Mouse (Mus musculus) CD4-positive, CD25-positive, alpha-beta regulatory T cell, adult 4 months (primary cell): ENCODE results near the gene Slco4a1. TPM values are rescaled to one million over a fixed set of nuclear protein-coding genes. Genes with fewer than 3 reads are reported as not detected.

Experiments
- ATAC-seq: one replicate; pipeline ENCODE4 v1.8.0; 2017
- polyA plus RNA-seq, 2 experiments: library from polyadenylated mRNA; unstranded; fragments of 100-300 nt; shearing (Covaris generic); gene quantifications; one replicate each; pipeline ENCODE4 v1.2.1; 2017

Slco4a1 gene
- polyA plus RNA-seq, 2 experiments from 2014 or later = 0.31 to 1.1 TPM

DNA sequence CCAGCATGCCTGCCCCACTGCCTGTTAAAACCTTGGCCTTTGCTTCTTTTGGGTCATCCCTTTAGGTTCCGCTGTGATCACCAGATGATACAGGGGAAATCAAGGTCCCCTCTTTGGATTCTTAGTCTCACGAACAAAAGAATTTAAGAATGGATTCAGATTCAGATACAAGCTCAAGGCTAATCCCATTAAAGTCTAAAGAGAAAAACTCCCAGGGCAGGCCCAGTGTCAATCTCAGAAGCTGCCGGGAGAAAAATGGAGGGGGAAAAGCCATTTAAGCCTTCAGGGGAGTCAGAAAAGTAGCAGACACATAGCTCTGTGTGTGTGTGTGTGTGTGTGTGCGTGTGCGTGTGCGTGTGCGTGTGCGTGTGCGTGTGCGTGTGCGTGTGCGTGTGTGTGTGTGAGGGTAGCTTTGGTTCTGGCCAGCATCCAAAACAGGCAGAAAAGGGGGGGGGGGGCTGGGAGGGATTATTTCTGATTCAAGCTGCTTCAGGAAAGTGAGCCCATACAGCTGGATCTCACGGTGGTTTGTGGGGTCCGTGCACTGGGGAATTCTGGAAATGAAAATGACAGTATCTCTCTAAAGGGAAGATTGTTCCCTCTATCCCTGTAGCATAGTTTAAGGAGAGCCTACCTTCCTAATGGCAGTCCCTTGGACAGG, 52.5 kb downstream of the Slco4a1 start:
- ATAC-seq = no peak

DNA sequence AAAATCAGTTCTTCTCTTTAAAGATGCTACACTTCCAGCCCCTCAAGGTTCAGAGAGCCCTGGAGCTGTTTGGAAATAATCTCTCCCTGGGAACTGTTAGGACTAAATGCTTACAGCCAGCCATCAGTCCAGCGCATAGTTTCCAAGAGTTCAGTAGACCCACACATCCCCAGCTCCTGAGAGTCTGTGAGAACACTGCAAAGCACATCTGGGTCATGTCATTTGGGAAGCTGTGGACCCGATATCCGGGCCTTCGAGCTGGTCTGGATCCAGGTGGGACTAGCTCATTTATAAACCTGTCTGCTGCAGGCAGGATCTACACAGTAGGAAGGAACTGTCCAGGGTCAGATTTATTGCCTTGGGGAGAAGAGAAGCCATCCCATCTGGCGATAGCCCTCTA, 54.8 kb downstream of the Slco4a1 start:
- no peak for ATAC-seq

DNA sequence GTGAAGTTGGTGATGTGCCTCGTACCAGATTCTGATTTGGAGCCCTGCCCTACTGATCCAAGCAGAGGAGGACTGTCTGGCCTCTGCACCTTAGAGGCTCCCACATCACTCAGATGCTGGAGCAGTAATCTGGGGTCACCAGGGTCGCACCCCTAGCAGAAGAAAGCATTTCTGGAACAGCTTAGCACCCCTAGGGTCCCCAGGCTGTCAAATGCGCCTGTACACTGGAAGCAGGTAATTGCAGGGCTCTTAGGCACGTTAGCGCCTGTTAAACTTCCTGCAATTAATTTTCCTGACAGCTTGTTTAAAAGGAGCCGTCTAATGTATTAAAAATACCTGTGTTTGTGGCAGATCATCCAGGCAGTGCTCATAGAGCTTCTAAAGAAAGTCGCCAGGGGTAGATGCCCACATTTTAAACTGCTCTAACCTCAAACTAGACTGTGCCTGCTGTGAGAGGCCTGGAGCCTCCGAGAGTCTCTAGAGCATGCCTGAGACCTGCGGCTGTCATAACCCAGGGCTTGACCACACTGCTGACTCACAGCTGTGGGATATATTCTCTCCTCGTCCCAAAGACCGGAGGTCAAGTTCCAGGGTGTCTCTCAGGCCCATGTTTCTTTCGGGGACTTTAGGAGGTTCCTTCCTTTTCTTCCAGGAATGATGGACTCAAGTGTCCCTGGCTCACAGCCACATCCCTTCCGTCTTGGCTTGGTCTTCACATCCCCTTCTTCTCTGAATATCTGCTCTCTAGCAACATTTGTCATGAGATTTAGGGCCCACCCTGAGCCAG, 56.0 kb downstream of the Slco4a1 start:
- ATAC-seq = no peak

DNA sequence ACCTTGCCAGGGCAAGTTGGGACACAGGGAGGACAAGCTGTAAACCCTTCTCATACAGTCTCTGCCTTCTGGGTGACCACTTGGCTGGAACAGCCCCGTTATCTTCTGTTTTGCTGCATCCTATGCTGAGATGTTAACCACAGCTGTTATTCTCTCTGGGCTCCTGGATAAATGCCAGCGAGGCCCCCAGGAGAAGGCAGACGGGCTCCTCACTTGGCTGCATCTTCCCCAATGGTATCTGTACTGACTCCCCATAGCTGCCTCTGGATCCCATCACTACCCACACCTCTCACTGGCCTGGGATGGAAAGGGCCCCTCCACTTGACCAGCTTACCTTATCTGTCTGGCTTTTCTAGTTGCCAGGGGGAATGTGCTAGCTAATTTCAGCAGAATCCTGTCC, 57.0 kb downstream of the Slco4a1 start:
- ATAC-seq = no peak

DNA sequence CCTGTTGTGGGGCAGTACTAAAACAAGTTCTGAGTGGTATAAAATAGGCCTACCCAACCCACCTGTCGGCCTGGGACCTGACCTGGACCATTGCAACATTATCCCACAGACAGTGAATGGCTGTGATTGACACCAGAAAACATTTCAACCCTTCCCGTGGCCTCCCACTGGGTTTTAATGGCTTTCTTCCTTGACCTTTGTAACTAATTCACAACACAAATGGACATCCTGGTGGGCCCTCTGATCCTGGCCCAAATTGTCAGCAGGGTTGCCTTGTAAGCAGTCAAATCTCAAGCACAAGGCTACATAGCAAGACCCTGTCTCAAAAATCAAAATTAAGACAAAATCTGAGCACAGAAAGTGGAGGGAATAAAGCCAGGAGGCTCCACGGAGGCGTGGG, 57.8 kb downstream of the Slco4a1 start:
- no peak for ATAC-seq

DNA sequence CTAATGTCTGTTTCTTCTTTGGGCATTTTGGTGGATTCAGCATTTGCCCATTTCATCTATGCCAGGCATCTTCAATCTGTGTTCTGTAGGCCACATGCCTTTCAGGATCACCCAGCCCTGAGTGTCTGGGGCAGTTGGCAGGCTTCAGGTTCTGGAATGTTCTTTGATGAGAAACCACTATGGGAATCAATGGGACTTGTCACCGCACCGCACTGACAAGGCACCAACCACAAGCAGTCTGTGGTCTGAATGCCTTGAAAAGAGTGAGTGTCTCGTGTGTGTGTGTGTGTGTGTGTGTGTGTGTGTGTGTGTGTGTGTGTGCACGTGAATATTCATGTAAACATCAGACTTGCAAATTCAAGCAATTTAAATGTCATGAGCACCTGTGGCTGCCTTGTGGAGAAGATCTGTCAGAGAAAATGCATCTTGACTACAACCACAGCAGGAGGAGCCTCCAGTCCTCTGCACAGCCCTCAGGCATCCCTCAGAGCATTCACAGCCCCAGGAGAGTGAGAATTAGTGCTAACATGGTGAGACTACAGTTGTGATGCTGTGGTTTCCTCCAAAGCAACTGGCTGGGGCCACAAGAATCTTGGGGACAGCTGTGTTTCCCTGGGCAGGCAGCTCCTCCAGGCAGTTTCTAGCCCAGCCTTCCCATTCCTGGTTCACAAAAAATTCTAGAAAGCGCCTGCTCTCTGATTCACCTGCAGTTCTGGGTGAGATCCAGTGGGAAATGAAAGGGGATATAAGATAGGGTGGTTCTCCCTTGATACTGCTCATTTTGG, 65.6 kb downstream of the Slco4a1 start:
- no peak for ATAC-seq

DNA sequence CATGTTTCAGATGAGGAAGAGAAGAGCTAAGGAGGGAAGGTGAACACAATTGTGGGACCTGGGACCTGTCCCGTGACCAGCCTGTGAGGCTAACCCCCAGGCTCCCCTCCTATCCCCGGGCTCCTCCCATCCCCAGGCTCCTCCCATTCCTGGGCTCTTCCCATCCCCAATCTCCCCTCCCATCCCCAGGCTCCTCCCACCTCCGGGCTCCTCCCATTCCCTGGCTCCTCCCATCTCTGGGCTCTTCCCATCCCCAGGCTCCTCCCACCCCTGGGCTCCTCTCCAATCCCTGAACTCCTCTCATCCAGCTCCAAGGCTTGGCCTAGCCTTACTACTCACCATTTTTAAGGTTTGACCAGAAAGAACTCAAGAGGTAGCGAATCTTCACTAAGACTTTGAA, 66.8 kb downstream of the Slco4a1 start:
- no peak for ATAC-seq

Other genes with a start within 250 kb of the Slco4a1 start
- gene Lama5, start 230.4 kb upstream of the Slco4a1 start, polyA plus RNA-seq = 1 to 10 TPM in 1 of 2 experiments, under 1 TPM in 1; 0.30 to 1.4 TPM
- gene Rps21, start 198.9 kb upstream of the Slco4a1 start, polyA plus RNA-seq = 1,000 to 10,000 TPM in 1 of 2 experiments, 100 to 1,000 TPM in 1; 875 to 1,561 TPM
- gene Cables2, start 182.7 kb upstream of the Slco4a1 start, polyA plus RNA-seq = 1 to 10 TPM; 5.2 to 8.1 TPM
- gene Rbbp8nl, start 166.4 kb upstream of the Slco4a1 start, polyA plus RNA-seq = not detected
- not detected for gene Gata5, start 121.5 kb upstream of the Slco4a1 start, polyA plus RNA-seq
- gene Ntsr1, start 43.7 kb downstream of the Slco4a1 start, polyA plus RNA-seq = not detected
- gene Mrgbp, start 125.1 kb downstream of the Slco4a1 start, polyA plus RNA-seq = 10 to 100 TPM; 22.7 to 23.5 TPM
- 10 to 100 TPM; 11.0 to 13.1 TPM for gene Ogfr, start 133.0 kb downstream of the Slco4a1 start, polyA plus RNA-seq
- gene Col9a3, start 141.5 kb downstream of the Slco4a1 start, polyA plus RNA-seq = 1 to 10 TPM in 1 of 2 experiments, under 1 TPM in 1; 0.40 to 2.3 TPM
- under 1 TPM in 1 of 2 experiments, not detected in 1; 0.23 TPM for gene Tcfl5, start 186.5 kb downstream of the Slco4a1 start, polyA plus RNA-seq